Mouse (Mus musculus) monocyte, adult 59 days (primary cell): ENCODE measurements around the gene Ccnj. TPM values are rescaled to one million over a fixed set of nuclear protein-coding genes. Genes with fewer than 3 reads are reported as not detected.

Experiments
- total RNA-seq, 2 experiments: library from RNA; stranded (reverse); gene quantifications; one replicate each; pipeline ENCODE4 v1.2.4; 2023

Gene Ccnj
- 1 to 10 TPM; 5.2 to 6.2 TPM for total RNA-seq

DNA sequence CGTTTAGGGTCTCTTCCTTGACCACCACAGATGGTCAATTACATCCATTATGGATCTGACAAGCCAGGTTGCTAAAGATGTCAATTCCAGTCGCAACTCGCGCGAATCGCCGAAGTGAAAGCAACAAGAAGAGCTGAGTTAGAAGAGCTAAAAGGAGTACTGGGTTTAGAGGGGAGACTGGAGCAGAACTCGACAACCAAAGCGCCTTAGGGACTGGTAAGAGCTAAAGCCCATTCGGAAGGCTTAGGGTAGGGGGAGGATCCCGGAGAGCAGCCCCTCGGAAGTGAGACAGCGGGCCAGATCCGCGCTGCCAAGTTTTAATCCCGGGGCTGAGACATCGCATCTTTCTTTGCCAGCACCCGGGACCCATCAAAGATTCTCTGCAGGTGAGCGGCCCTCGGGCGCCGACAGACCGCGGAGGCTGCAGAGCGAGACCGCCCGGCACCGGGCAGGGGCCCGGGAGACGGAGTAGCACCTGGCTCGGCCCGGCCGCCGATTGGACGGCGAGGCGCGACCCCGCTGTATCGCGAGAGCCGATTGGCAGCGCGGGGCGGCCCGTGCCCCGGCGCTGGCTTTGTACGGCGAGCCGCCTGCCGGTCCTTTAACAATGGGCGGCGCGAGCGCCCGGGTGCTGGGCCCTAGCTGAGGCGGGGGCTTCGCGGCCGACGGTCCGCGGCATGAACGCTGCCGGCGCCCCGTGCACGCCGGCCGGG is at the start of gene Ccnj:
Gene Ccnj (plus strand): TSS at position 577 of the 713 bp plus-strand sequence.

DNA sequence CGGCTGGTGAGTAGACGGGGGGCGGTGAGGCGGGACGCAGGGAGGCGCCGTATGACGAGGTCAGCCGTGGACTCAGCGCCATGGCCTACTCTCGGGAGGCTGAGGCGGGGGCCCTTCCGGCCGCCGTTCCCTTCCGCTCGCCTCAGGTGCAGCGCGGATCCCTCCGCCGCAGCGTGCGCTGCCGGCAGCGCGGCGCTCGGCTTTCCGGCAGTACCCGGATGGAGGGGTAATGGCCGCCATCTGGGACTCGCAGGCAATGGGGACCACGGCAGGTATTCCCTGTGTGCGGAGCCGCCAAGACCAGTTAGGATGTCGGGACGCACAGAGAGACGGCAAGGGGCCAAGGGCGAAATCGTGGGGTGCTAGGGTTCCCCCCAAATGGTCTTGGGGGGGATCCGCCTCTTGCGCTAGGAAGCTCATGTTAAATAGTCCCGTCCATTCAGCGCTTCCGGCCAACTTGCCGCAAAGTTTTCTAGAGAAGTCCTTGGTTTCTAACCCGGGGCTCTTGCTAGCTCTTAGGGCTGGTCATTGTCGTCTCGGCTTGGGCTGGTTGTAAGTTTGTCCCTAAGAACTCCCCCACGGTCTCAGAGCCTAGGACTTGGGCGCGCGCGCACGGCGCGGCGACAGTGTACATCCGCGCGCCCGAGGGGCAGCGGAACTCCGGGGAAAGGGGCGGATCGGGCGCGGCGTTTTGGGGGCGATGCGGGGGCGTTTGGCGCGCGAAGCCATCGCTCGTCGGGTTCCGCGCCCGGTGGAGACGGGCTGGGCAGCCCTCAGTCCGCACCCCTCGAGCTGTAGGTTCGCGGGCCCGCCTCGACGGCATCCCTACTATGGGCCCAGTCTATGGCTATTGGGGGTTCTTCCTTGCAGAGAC is 63.7 kb downstream of the Ccnj start, which contains the start of gene Zfp518a:
Gene Zfp518a (plus strand): TSS at position 187 of the 874 bp plus-strand sequence.

Other genes with a start within 250 kb of the Ccnj start
- 10 to 100 TPM; 16.1 to 19.1 TPM for gene Aldh18a1, start 242.8 kb upstream of the Ccnj start, total RNA-seq
- gene Tctn3, start 219.0 kb upstream of the Ccnj start, total RNA-seq: 10 to 100 TPM; 16.1 to 19.5 TPM
- gene Entpd1, start 218.9 kb upstream of the Ccnj start, total RNA-seq: 100 to 1,000 TPM; 119 to 120 TPM
- gene Cc2d2b, start 82.5 kb upstream of the Ccnj start, total RNA-seq: not detected
- gene Zfp518a, start 63.4 kb downstream of the Ccnj start, total RNA-seq: 10 to 100 TPM; 13.1 to 14.3 TPM
- 10 to 100 TPM; 10.9 to 14.1 TPM for gene Blnk, start 163.3 kb downstream of the Ccnj start, total RNA-seq
- gene Dntt, start 198.0 kb downstream of the Ccnj start, total RNA-seq: not detected
- gene Opalin, start 245.8 kb downstream of the Ccnj start, total RNA-seq: not detected